Mouse (Mus musculus) ES-Bruce4 (cell line): ENCODE data around the gene Cops2.

ENCODE experiments used
- CTCF ChIP-seq: IDR thresholded peaks from one replicate; pipeline ENCODE4 v1.8.1; 2011; ENCODE audit warnings: low read depth, low read length
- EP300 ChIP-seq: IDR thresholded peaks from 2 replicates; pipeline ENCODE4 v1.6.1; 2011; ENCODE audit warnings: low read depth, low read length; ENCODE audit not compliant: insufficient read depth
- POLR2A ChIP-seq: IDR thresholded peaks from one replicate; pipeline ENCODE4 v1.8.1; 2011; ENCODE audit warnings: low read length; ENCODE audit not compliant: insufficient read depth

DNA sequence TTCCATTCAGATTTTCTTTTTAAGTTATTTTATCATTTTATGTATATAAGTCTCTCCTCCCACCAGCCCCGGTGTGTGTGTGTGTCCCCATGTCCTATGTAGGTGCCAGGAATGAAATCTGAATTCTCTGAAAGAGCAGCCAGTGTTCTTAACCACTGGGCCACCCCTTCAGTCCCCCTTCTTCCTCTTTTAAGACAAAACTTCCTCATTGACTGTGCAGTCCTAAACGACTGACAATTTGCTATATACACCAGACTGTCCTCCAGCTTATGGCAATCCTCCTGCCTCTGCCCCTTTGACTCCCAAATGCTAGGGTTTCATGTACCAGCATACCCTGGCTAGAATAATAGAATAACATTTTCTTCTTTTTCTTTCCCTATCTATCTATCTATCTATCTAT is 63.8 kb downstream of the Cops2 start:
- no peak for TF ChIP-seq CTCF
- TF ChIP-seq EP300: no peak
- no peak for TF ChIP-seq POLR2A
